9 mouse cellular contexts compared by ENCODE assay signal in the genomic region with DNA sequence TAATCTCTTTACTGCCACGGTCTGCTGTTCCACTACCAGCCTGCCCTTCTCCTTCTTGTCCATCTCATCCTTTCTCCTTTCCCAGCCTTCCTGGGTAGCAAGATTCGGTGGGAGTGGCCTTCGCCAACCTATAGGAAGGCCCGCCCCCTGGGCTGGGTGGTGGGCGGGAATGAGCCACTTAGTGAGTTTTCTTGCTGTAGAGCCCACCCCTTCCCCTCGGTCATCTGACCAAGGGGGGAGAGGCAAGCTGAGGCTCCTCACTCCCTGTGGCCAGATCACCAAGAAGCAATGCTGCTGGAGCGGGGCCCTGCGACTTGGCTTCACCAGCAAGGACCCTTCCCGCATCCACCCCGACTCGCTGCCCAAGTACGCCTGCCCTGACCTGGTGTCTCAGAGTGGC.
DNase-seq lines count a peak whose midpoint lies in the region; ATAC-seq and TF ChIP-seq lines count a peak whose summit lies in the region.
"Had no signal": no experiment of that assay in that cellular context is flagged by ENCODE, and none has a peak within 500 bp of the region (broad histone marks: within the 10 kb centered on the region; RNA-seq: fewer than 3 reads in every experiment).

No protein-coding gene starts in this region.

- 24% methylated on average over 12 of the region's 12 CpGs for WGBS in heart, embryonic 13.5 days
- WGBS in hindbrain, embryonic 14.5 days = 39% methylated on average over 12 of the region's 12 CpGs
- 36% methylated on average over 12 of the region's 12 CpGs for WGBS in midbrain, embryonic 13.5 days

- no peak for DNase-seq in heart, postnatal 4 days
- DNase-seq in brain, embryonic 14.5 days (ENCODE audit: low read depth) = peak; percentile 46
- DNase-seq in hindbrain, embryonic 14.5 days (ENCODE audit: low spot score) = no peak
- DNase-seq in left cerebral cortex, postnatal 10 days (ENCODE audit: extremely low spot score in 1 of 2, low spot score in 2 of 2) = no peak
- no peak for DNase-seq in layer of hippocampus, postnatal 25 days (ENCODE audit: extremely low spot score in 1 of 2, low spot score in 1 of 2)
- no peak for DNase-seq in cerebellum, adult 9-10 months
- DNase-seq: kidney, adult 8-10 months had no signal

- TF ChIP-seq POLR2A in brain, embryonic 14.5 days (IDR thresholded peaks at IDR 0.05; ENCODE audit: borderline replicate concordance, extremely low read depth, insufficient read depth, insufficient read length, poor library complexity, severe bottlenecking) = no peak

- H3K36me3 ChIP-seq in heart, embryonic 13.5 days = no peaks in the 10 kb centered on the region
- no peaks in the 10 kb centered on the region for H3K36me3 ChIP-seq in hindbrain, embryonic 14.5 days (replicated peaks; ENCODE audit: control insufficient read depth, insufficient read depth)
- no peaks in the 10 kb centered on the region for H3K36me3 ChIP-seq in midbrain, embryonic 13.5 days

- H3K9me3 ChIP-seq in heart, embryonic 13.5 days = no peaks in the 10 kb centered on the region
- no peaks in the 10 kb centered on the region for H3K9me3 ChIP-seq in hindbrain, embryonic 14.5 days (ENCODE audit: control insufficient read depth, low read length)
- H3K9me3 ChIP-seq in midbrain, embryonic 13.5 days = no peaks in the 10 kb centered on the region

- peak overlapping the region; percentile 20; the same call in 1 of the 2 replicates for H3K9ac ChIP-seq in heart, embryonic 13.5 days
- H3K9ac ChIP-seq in hindbrain, embryonic 14.5 days = no peak overlapping the region
- H3K9ac ChIP-seq in midbrain, embryonic 13.5 days (replicated peaks) = no peak overlapping the region

- peak overlapping the region; percentile 57 for H3K4me2 ChIP-seq in heart, embryonic 13.5 days
- H3K4me2 ChIP-seq in hindbrain, embryonic 14.5 days (replicated peaks) = peak overlapping the region; percentile 27
- H3K4me2 ChIP-seq in midbrain, embryonic 13.5 days (replicated peaks) = peak overlapping the region; percentile 33

- intact Hi-C loops in left cerebral cortex, postnatal 10 days (cut with DNase I) = no loop called here

- H3K4me1 ChIP-seq in heart, embryonic 13.5 days = no peaks in the 10 kb centered on the region
- no peaks in the 10 kb centered on the region for H3K4me1 ChIP-seq in hindbrain, embryonic 14.5 days (replicated peaks; ENCODE audit: control insufficient read depth, insufficient read depth, low read length)
- H3K4me1 ChIP-seq in midbrain, embryonic 13.5 days (replicated peaks) = peaks cover 5% of the 10 kb centered on the region; the same call in 1 of the 2 replicates

- no peak for TF ChIP-seq CTCF in brain, embryonic 14.5 days (IDR thresholded peaks at IDR 0.05; ENCODE audit: borderline replicate concordance, extremely low read depth, insufficient read depth, insufficient read length)

- H3K27me3 ChIP-seq in heart, embryonic 13.5 days (replicated peaks) = peaks cover 31% of the 10 kb centered on the region
- H3K27me3 ChIP-seq in hindbrain, embryonic 14.5 days (ENCODE audit: control insufficient read depth, insufficient read depth, low read length) = no peaks in the 10 kb centered on the region
- peaks cover 7% of the 10 kb centered on the region; the same call in 1 of the 2 replicates for H3K27me3 ChIP-seq in midbrain, embryonic 13.5 days

- peak overlapping the region; percentile 39 for H3K4me3 ChIP-seq in heart, embryonic 13.5 days
- H3K4me3 ChIP-seq in hindbrain, embryonic 14.5 days (replicated peaks; ENCODE audit: low read length) = 0 out of 2 replicates have a peak overlapping the region, but pooled peaks have one; percentile 5
- peak overlapping the region; percentile 3; the same call in 1 of the 2 replicates for H3K4me3 ChIP-seq in midbrain, embryonic 13.5 days (replicated peaks)

- H3K27ac ChIP-seq in heart, embryonic 13.5 days (replicated peaks) = no peak overlapping the region
- H3K27ac ChIP-seq in hindbrain, embryonic 14.5 days = no peak overlapping the region
- no peak overlapping the region for H3K27ac ChIP-seq in midbrain, embryonic 13.5 days

- no peak for ATAC-seq in heart, embryonic 13.5 days (ENCODE audit: extremely low read depth, insufficient number of reproducible peaks, low FRiP score, low TSS enrichment)
- no peak for ATAC-seq in hindbrain, embryonic 14.5 days (ENCODE audit: low FRiP score)
- 0 out of 2 replicates have a peak, but pooled peaks have one; percentile 49 for ATAC-seq in midbrain, embryonic 13.5 days
